Mouse (Mus musculus): ENCODE data around the gene Nktr. TPM values are rescaled to one million over a fixed set of nuclear protein-coding genes. Genes with fewer than 3 reads are reported as not detected.

The Nktr gene
- polyA plus RNA-seq, 1 experiment from 2014 or later, result 62.0 TPM

DNA sequence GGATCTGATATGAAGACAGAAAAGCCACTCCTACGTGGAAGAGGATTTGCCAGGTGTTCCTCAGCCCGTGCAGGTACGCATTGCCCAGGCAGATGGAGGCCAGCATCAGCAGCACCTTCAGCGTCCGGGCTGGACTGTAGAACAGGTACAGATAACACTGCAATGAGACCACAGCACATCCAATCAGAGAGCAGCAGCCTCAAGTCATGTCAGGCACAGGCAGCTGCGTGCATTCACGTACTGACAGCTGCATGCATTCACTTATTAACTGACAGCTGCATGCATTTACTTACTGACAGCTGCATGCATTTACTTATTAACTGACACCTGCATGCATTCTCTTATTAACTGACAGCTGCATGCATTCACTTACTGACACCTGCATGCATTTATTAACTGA, 34.3 kb upstream of the Nktr start:
- no peak overlapping the region for H3K27ac ChIP-seq

DNA sequence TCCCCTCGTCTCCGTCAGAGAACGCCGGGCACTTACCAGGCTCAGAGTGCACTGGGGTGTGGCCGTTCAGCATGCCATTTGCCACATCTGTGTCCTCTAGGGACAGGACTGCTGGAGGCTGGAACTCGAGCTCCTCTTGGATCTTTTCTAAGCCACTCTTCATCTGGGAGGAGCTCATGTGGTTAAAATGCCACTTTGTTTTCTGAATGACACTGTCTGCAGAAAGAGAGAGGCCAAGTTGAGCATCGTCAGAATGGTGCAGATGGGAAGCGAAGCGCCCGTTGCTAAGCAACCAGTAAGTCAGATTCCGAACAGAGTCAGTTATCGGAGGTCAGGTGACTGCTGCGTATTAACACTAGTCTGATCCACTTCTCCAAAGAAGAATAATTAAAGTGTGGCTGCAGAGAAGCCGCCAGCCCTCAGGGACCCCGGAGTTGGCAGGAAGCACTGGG, 28.7 kb upstream of the Nktr start:
- H3K36me3 ChIP-seq, result peaks cover 17% of the 10 kb centered on the region
- no peak for ATAC-seq (ENCODE audit: insufficient read depth, low FRiP score, low read depth)
- 83% methylated on average over 15 of the region's 15 CpGs for WGBS
- no peaks in the 10 kb centered on the region for H3K9me3 ChIP-seq
- no peak overlapping the region for H3K27ac ChIP-seq
- H3K4me2 ChIP-seq, result no peak overlapping the region
- no peaks in the 10 kb centered on the region for H3K27me3 ChIP-seq (replicated peaks)
- no peak overlapping the region for H3K4me3 ChIP-seq (replicated peaks)
- no peak overlapping the region for H3K9ac ChIP-seq
- H3K4me1 ChIP-seq, result no peaks in the 10 kb centered on the region

More for the DNA sequence above, 34.3 kb upstream of the Nktr start:
- 72% methylated on average over 7 of the region's 7 CpGs for WGBS
- Histone ChIP-seq H3K9ac (no peak overlapping the region), H3K4me3 (replicated peaks) (no peak overlapping the region), H3K9me3 (no peaks in the 10 kb centered on the region), H3K4me2 (no peak overlapping the region), H3K4me1 (no peaks in the 10 kb centered on the region), H3K36me3 (peaks cover 23% of the 10 kb centered on the region), H3K27me3 (replicated peaks) (no peaks in the 10 kb centered on the region)
- ATAC-seq (ENCODE audit: insufficient read depth, low FRiP score, low read depth), result no peak

DNA sequence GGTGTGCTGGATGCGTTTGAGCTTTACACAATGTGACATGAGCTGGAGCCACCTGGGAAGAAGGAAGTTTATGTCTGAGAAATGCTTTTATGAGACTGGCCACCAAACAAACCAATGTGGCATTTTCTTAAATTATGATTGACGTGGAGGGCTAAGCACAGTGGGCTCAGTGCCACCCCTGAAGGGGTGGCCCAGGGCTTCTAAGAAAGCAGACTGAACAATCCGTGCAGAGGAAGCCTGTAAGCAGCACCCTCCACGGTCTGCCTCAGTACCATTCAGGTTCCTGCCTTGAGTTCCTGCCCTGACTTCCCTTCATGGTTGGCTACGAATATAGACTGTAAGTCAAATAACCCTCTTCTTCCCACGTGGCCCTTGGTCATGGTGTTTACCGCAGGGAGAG, 28.2 kb upstream of the Nktr start:
- no peaks in the 10 kb centered on the region for H3K4me1 ChIP-seq
- H3K36me3 ChIP-seq, result peaks cover 12% of the 10 kb centered on the region
- H3K4me2 ChIP-seq, result no peak overlapping the region
- no peaks in the 10 kb centered on the region for H3K9me3 ChIP-seq
- no peaks in the 10 kb centered on the region for H3K27me3 ChIP-seq (replicated peaks)
- no peak overlapping the region for H3K27ac ChIP-seq
- WGBS, result 84% methylated on average over 7 of the region's 7 CpGs
- no peak overlapping the region for H3K4me3 ChIP-seq (replicated peaks)
- no peak for ATAC-seq (ENCODE audit: insufficient read depth, low FRiP score, low read depth)
- H3K9ac ChIP-seq, result no peak overlapping the region

DNA sequence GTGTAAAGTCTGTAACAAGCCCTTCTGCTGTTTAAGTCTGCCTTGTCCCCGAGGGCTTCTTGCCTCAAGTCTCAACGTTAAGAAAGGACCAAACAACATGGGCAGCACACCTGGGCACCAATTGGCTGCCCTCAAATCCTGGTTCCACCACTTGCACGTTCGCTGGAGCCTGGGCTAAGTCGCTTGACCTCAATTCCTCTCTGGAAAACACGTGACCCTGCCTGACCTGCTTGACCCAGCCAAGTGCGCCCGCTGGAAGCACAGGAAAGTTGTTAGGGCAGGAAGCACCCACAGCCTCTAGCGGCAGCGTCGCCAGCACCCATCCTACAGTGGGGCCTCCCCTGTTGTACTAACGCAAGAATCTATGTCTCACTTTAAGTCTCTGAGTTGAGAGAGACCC, 24.2 kb upstream of the Nktr start:
- Histone ChIP-seq H3K36me3 (0 out of 2 replicates have a peak, but pooled peaks cover 4% of the 10 kb centered on the region), H3K4me2 (no peak overlapping the region), H3K27ac (no peak overlapping the region), H3K4me1 (no peaks in the 10 kb centered on the region), H3K9me3 (no peaks in the 10 kb centered on the region), H3K27me3 (replicated peaks) (no peaks in the 10 kb centered on the region), H3K4me3 (replicated peaks) (no peak overlapping the region), H3K9ac (no peak overlapping the region)
- 76% methylated on average over 12 of the region's 12 CpGs for WGBS
- ATAC-seq (ENCODE audit: insufficient read depth, low FRiP score, low read depth), result no peak

DNA sequence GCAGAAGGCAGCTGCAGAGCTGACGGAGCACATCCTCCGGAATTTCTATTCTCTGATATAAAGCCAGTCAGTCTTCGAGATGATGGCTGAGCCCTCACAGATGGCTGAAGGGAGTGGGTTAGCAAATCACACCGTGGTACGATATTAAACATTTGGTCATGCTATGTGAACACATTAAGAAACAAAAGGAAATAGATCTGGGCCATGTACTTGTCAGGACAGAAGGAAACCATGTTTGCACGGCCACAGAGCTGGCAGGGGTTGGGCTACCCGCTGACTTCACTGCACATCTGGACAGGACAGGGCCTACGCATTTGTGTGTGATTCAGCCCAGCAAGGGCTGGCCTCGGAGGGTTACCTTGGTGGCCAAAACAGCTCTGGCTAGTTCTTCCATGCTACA, 22.3 kb upstream of the Nktr start:
- Histone ChIP-seq H3K27ac (no peak overlapping the region), H3K36me3 (0 out of 2 replicates have a peak, but pooled peaks cover 9% of the 10 kb centered on the region), H3K27me3 (replicated peaks) (no peaks in the 10 kb centered on the region), H3K9me3 (no peaks in the 10 kb centered on the region), H3K4me1 (no peaks in the 10 kb centered on the region), H3K9ac (no peak overlapping the region), H3K4me2 (no peak overlapping the region), H3K4me3 (replicated peaks) (no peak overlapping the region)
- ATAC-seq (ENCODE audit: insufficient read depth, low FRiP score, low read depth), result no peak
- WGBS, result 85% methylated on average over 9 of the region's 9 CpGs

DNA sequence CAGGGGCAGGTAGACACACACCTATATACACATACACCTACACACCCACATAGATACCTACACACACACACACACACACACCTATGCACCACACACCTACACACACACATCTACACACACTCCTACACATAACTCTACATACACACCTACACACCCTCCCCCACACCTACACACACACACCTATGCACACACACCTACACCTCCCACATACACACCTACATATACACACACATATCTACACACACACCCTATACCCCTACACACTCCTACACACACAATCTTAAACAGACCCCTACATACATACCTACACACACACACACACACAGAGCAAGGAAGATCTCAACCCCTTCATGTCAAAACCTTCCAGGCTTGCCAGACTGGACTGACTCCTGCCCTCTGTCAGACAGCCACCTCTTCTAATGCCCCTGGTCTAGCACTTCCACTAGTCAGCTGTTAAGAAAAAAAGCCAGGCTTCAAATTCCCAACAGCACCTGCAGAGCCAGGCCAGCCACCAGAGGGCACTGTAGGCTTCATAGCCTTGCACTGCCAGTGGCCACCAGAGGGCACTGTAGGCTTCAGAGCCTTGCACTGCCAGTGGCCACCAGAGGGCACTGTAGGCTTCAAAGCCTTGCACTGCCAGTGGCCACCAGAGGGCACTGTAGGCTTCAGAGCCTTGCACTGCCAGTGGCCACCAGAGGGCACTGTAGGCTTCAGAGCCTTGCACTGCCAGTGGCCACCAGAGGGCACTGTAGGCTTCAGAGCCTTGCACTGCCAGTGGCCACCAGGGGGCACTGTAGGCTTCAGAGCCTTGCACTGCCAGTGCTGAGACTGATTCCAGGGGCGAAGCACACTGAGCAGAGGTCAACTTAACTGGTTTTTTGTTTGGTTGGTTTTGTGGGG, 21.6 kb upstream of the Nktr start:
- Histone ChIP-seq H3K9ac (no peak overlapping the region), H3K4me3 (replicated peaks) (no peak overlapping the region), H3K9me3 (no peaks in the 10 kb centered on the region), H3K27me3 (replicated peaks) (no peaks in the 10 kb centered on the region), H3K27ac (no peak overlapping the region), H3K4me2 (no peak overlapping the region), H3K4me1 (no peaks in the 10 kb centered on the region), H3K36me3 (0 out of 2 replicates have a peak, but pooled peaks cover 9% of the 10 kb centered on the region)
- 100% methylated on average over 1 of the region's 1 CpGs for WGBS
- no peak for ATAC-seq (ENCODE audit: insufficient read depth, low FRiP score, low read depth)

DNA sequence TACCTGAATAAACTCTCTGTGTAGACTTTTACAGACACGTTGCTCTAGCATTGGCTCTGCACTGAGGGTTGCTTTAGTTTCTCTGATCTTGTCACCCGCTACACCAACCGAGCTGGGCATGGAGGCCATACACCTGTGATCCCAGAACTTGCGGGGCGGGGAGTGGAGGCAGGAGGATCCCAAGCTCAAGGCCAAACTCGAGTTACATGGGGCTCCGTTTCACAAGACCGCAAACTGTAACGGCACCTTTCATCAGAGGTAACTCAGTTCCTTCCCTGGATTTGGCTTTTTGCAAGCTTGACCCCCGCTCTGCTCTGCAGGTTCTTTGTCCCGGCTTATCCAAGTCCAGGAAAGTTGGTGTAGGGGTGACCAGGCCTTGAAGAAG, 14.7 kb upstream of the Nktr start:
- H3K9me3 ChIP-seq, result no peaks in the 10 kb centered on the region
- no peaks in the 10 kb centered on the region for H3K27me3 ChIP-seq (replicated peaks)
- H3K4me3 ChIP-seq (replicated peaks), result peak overlapping the region; percentile 78
- H3K9ac ChIP-seq, result peak overlapping the region; percentile 47; the same call in 1 of the 2 replicates
- H3K27ac ChIP-seq, result peak overlapping the region; percentile 89; the same call in 1 of the 2 replicates
- H3K36me3 ChIP-seq, result 0 out of 2 replicates have a peak, but pooled peaks cover 4% of the 10 kb centered on the region
- WGBS, result 31% methylated on average over 11 of the region's 11 CpGs
- H3K4me2 ChIP-seq, result peak overlapping the region; percentile 98
- peaks cover 14% of the 10 kb centered on the region for H3K4me1 ChIP-seq
- ATAC-seq (ENCODE audit: insufficient read depth, low FRiP score, low read depth), result no peak

DNA sequence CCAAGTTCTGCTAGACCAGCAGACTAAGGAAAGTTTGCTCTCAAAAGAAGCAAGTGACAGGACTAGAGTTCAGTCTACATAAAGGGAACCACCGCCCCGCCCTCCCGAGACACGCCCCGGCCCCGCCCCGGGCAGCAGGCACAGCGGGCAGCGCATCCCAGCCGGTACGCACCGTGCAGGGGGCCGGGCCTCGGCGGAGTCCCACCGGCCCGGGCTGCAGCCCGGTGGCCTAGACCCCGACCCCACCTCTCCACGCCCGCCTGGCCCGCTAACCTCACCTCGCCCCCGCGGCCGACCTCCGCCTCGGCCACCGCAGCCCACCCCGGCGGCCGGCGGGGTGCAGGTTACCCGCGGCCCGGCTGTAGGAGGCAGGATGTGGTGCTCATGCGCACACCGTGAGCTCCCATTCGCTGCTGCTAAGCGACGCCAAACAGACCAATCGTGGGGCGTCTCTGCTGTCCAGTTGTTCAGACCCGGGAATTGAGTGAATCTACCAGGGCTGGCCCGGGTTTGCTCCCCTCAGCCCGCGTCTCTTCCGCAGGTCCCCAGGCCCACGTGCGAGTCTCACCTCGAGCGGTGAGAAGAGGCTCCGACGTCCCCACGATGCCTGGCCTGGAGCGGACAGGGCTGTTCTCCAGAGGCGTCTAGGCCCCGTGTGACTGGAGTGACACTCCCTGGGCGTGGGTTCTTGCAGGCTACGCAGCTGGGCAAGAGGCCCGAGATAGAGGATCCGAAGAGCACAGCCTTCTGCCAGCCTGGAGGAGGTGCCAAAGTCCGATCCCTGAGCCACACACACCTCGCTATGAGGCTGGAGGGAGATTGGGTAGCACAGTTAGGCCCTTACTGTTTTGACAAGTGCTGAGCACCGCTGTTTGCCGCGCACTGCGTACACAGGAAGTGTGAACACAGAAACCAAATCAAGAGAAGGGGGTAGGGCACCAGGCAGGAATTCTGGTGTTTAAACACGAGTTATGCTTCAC, 14.0 kb upstream of the Nktr start, which contains the start of gene Sec22c:
Gene Sec22c, minus strand, starts transcription at position 845 of the 980 bp plus-strand sequence.
- peak; percentile 95 for ATAC-seq (ENCODE audit: insufficient read depth, low FRiP score, low read depth)
- Histone ChIP-seq H3K9ac (peak within 1 kb of the TSS; percentile 47; the same call in 1 of the 2 replicates), H3K4me3 (replicated peaks) (peak within 1 kb of the TSS; percentile 78), H3K27me3 (replicated peaks) (no peaks in the 10 kb centered on the region), H3K9me3 (no peaks in the 10 kb centered on the region), H3K36me3 (0 out of 2 replicates have a peak, but pooled peaks cover 4% of the 10 kb centered on the region), H3K27ac (peak within 1 kb of the TSS; percentile 89), H3K4me2 (peak within 1 kb of the TSS; percentile 98), H3K4me1 (peaks cover 18% of the 10 kb centered on the region)
- under 1% methylated on average over 66 of the region's 69 CpGs for WGBS

DNA sequence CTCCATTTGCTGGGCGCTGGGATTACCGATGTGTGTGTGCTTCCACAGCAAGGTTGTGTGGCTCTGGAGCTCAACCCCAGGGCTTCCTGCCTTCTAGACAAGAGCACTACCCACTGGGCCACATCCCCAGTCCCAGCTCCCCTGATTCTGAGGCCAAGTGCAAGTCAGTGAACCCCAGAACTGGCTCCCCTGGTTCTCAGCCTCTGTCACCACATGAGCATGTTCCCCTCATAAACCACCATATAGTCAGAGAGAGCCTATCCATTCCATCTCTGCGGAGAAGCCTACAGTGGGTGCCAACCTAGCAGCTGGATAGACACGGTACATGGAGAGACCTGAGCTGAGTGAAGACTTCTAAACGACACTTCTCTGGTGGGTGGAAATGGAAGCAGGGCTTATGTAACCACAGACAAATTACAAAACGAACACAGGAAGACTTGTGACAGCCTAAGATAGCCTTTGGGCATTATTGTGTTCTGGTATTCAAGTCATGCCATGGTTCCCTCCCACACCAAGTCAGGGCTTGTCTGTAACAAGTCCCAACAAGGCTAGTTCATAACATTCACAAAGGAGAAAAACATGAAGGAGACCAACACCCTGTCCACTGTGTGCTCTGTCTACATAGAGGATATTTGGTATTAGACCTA, 12.8 kb upstream of the Nktr start:
- H3K27ac ChIP-seq, result no peak overlapping the region
- no peak for ATAC-seq (ENCODE audit: insufficient read depth, low FRiP score, low read depth)
- 72% methylated on average over 6 of the region's 6 CpGs for WGBS

DNA sequence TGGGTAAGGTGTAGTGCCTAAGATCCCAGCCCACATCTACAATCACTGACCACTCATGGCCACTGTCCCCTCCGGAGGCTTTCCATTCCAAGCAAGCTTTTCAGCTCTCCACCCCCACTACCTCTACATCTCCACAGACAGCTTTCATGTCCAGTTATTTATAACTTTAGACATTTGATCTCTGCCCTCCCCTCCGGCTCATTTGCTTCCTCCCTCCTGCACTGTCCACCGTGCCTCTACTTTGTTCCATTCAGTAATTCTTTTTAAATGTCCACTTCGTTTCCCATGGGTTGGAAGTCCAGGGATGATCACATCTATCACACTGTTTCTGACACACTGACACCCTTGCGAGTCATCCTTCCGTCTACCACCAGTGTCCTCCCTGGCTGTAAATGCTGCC, 11.2 kb upstream of the Nktr start:
- no peak overlapping the region for H3K9ac ChIP-seq
- ATAC-seq (ENCODE audit: insufficient read depth, low FRiP score, low read depth), result no peak
- H3K4me3 ChIP-seq (replicated peaks), result no peak overlapping the region
- H3K4me2 ChIP-seq, result no peak overlapping the region
- H3K36me3 ChIP-seq, result peaks cover 5% of the 10 kb centered on the region; the same call in 1 of the 2 replicates
- H3K27ac ChIP-seq, result no peak overlapping the region
- H3K4me1 ChIP-seq, result peaks cover 31% of the 10 kb centered on the region
- 49% methylated on average over 6 of the region's 6 CpGs for WGBS
- no peaks in the 10 kb centered on the region for H3K27me3 ChIP-seq (replicated peaks)
- no peaks in the 10 kb centered on the region for H3K9me3 ChIP-seq

More for the DNA sequence above, 12.8 kb upstream of the Nktr start:
- Histone ChIP-seq H3K9ac (no peak overlapping the region), H3K9me3 (no peaks in the 10 kb centered on the region), H3K4me3 (replicated peaks) (no peak overlapping the region), H3K4me2 (no peak overlapping the region), H3K27me3 (replicated peaks) (no peaks in the 10 kb centered on the region), H3K36me3 (no peaks in the 10 kb centered on the region), H3K4me1 (peaks cover 22% of the 10 kb centered on the region)

Measured in stomach, embryonic 15.5 days (tissue).